Mouse (Mus musculus): ENCODE results near the gene Parm1.
A peak's percentile ranks its signal among the peaks of the same experiment; 100 is the strongest.

The Parm1 gene

GRCm38 (mm10) chr5:91517480-91518301 lies at the start of gene Parm1:
Gene Parm1 (plus strand): TSS chr5:91517615.
- DNase-seq (ENCODE audit: extremely low spot score): peak; percentile 89

GRCm38 (mm10) chr5:91475241-91475640 lies 42.2 kb upstream of the Parm1 start:
- DNase-seq (ENCODE audit: extremely low spot score): no peak

GRCm38 (mm10) chr5:91476863-91477262 lies 40.6 kb upstream of the Parm1 start:
- no peak for DNase-seq (ENCODE audit: extremely low spot score)

- DNase-seq (ENCODE audit: extremely low spot score): no peak
Measured at GRCm38 (mm10) chr5:91478673-91479072, 38.7 kb upstream of the Parm1 start.

GRCm38 (mm10) chr5:91480129-91480528 lies 37.3 kb upstream of the Parm1 start:
- no peak for DNase-seq (ENCODE audit: extremely low spot score)

GRCm38 (mm10) chr5:91484324-91484723 lies 33.1 kb upstream of the Parm1 start:
- DNase-seq (ENCODE audit: extremely low spot score): no peak

GRCm38 (mm10) chr5:91494456-91494855 lies 23.0 kb upstream of the Parm1 start:
- peak; percentile 4 for DNase-seq (ENCODE audit: extremely low spot score)

GRCm38 (mm10) chr5:91501361-91501760 lies 16.1 kb upstream of the Parm1 start:
- DNase-seq (ENCODE audit: extremely low spot score): no peak

GRCm38 (mm10) chr5:91502366-91502765 lies 15.0 kb upstream of the Parm1 start:
- DNase-seq (ENCODE audit: extremely low spot score): no peak

- no peak for DNase-seq (ENCODE audit: extremely low spot score)
Measured at GRCm38 (mm10) chr5:91504320-91504922, 13.0 kb upstream of the Parm1 start.

GRCm38 (mm10) chr5:91517077-91517476 lies 338 bp upstream of the Parm1 start:
- no peak for DNase-seq (ENCODE audit: extremely low spot score)

GRCm38 (mm10) chr5:91518302-91518790 lies 931 bp downstream of the Parm1 start:
- peak; percentile 42 for DNase-seq (ENCODE audit: extremely low spot score)

- DNase-seq (ENCODE audit: extremely low spot score): no peak
Measured at GRCm38 (mm10) chr5:91518946-91519345, 1.5 kb downstream of the Parm1 start.

GRCm38 (mm10) chr5:91519521-91519920 lies 2.1 kb downstream of the Parm1 start:
- peak; percentile 24 for DNase-seq (ENCODE audit: extremely low spot score)

- DNase-seq (ENCODE audit: extremely low spot score): no peak
Measured at GRCm38 (mm10) chr5:91532748-91533496, 15.5 kb downstream of the Parm1 start.

GRCm38 (mm10) chr5:91559071-91559610 lies 41.7 kb downstream of the Parm1 start:
- no peak for DNase-seq (ENCODE audit: extremely low spot score)

- DNase-seq (ENCODE audit: extremely low spot score): no peak
Measured at GRCm38 (mm10) chr5:91559711-91560110, 42.3 kb downstream of the Parm1 start.

- DNase-seq (ENCODE audit: extremely low spot score): no peak
Measured at GRCm38 (mm10) chr5:91561394-91561793, 44.0 kb downstream of the Parm1 start.

- DNase-seq (ENCODE audit: extremely low spot score): no peak
Measured at GRCm38 (mm10) chr5:91562486-91562885, 45.1 kb downstream of the Parm1 start.

GRCm38 (mm10) chr5:91564054-91564453 lies 46.6 kb downstream of the Parm1 start:
- DNase-seq (ENCODE audit: extremely low spot score): no peak

GRCm38 (mm10) chr5:91565458-91565857 lies 48.0 kb downstream of the Parm1 start:
- DNase-seq (ENCODE audit: extremely low spot score): no peak

GRCm38 (mm10) chr5:91566591-91566990 lies 49.2 kb downstream of the Parm1 start:
- DNase-seq (ENCODE audit: extremely low spot score): no peak

Data from embryo, embryonic 9.5 days (tissue).